Mouse (Mus musculus): ENCODE measurements around the gene Mxi1. TPM values are rescaled to one million over a fixed set of nuclear protein-coding genes. Genes with fewer than 3 reads are reported as not detected.

Gene Mxi1
- polyA plus RNA-seq, 1 experiment from 2014 or later: 36.3 TPM

- Histone ChIP-seq H3K9me3 (no peaks in the 10 kb centered on the region), H3K9ac (no peak overlapping the region), H3K27ac (no peak overlapping the region), H3K27me3 (0 out of 2 replicates have a peak, but pooled peaks cover 5% of the 10 kb centered on the region), H3K36me3 (no peaks in the 10 kb centered on the region), H3K4me1 (peaks cover 25% of the 10 kb centered on the region), H3K4me2 (replicated peaks) (no peak overlapping the region), H3K4me3 (no peak overlapping the region)
- no peak for ATAC-seq (ENCODE audit: low FRiP score, low read depth)
- WGBS: 77% methylated on average over 15 of the region's 15 CpGs
These were observed 103.5 kb downstream of the Mxi1 start for GRCm38 (mm10) chr19:53413617-53414380.

GRCm38 (mm10) chr19:53414650-53415049 is 104.3 kb downstream of the Mxi1 start:
- Histone ChIP-seq H3K4me2 (replicated peaks) (no peak overlapping the region), H3K27me3 (0 out of 2 replicates have a peak, but pooled peaks cover 5% of the 10 kb centered on the region), H3K9me3 (no peaks in the 10 kb centered on the region), H3K9ac (no peak overlapping the region), H3K4me1 (peaks cover 25% of the 10 kb centered on the region), H3K27ac (no peak overlapping the region), H3K4me3 (no peak overlapping the region), H3K36me3 (no peaks in the 10 kb centered on the region)
- WGBS: 87% methylated on average over 11 of the region's 11 CpGs
- no peak for ATAC-seq (ENCODE audit: low FRiP score, low read depth)

- no peaks in the 10 kb centered on the region for H3K9me3 ChIP-seq
- H3K4me1 ChIP-seq: peaks cover 21% of the 10 kb centered on the region
- H3K27ac ChIP-seq: no peak overlapping the region
- no peak for ATAC-seq (ENCODE audit: low FRiP score, low read depth)
- no peak overlapping the region for H3K4me2 ChIP-seq (replicated peaks)
- no peaks in the 10 kb centered on the region for H3K36me3 ChIP-seq
- 0 out of 2 replicates have a peak, but pooled peaks cover 5% of the 10 kb centered on the region for H3K27me3 ChIP-seq
- 82% methylated on average over 17 of the region's 17 CpGs for WGBS
- H3K9ac ChIP-seq: no peak overlapping the region
- H3K4me3 ChIP-seq: no peak overlapping the region
These were observed 104.9 kb downstream of the Mxi1 start for GRCm38 (mm10) chr19:53415198-53415597.

- peaks cover 32% of the 10 kb centered on the region for H3K4me1 ChIP-seq
- H3K4me2 ChIP-seq (replicated peaks): no peak overlapping the region
- H3K9ac ChIP-seq: no peak overlapping the region
- 0 out of 2 replicates have a peak, but pooled peaks cover 9% of the 10 kb centered on the region for H3K27me3 ChIP-seq
- no peak overlapping the region for H3K27ac ChIP-seq
- H3K36me3 ChIP-seq: no peaks in the 10 kb centered on the region
- H3K9me3 ChIP-seq: no peaks in the 10 kb centered on the region
- ATAC-seq (ENCODE audit: low FRiP score, low read depth): no peak
- H3K4me3 ChIP-seq: no peak overlapping the region
- 44% methylated on average over 5 of the region's 5 CpGs for WGBS
These were observed 109.5 kb downstream of the Mxi1 start for GRCm38 (mm10) chr19:53419834-53420233.

- Histone ChIP-seq H3K4me1 (peaks cover 33% of the 10 kb centered on the region), H3K27ac (peak overlapping the region; percentile 91), H3K4me2 (replicated peaks) (peak overlapping the region; percentile 89), H3K9me3 (no peaks in the 10 kb centered on the region), H3K9ac (peak overlapping the region; percentile 60), H3K36me3 (no peaks in the 10 kb centered on the region), H3K27me3 (0 out of 2 replicates have a peak, but pooled peaks cover 9% of the 10 kb centered on the region), H3K4me3 (peak overlapping the region; percentile 48)
- WGBS: 1% methylated on average over 19 of the region's 19 CpGs
- ATAC-seq (ENCODE audit: low FRiP score, low read depth): peak; percentile 96
These were observed 110.7 kb downstream of the Mxi1 start for GRCm38 (mm10) chr19:53420924-53421582.

GRCm38 (mm10) chr19:53421583-53422188 is 111.4 kb downstream of the Mxi1 start:
- H3K36me3 ChIP-seq: no peaks in the 10 kb centered on the region

GRCm38 (mm10) chr19:53422358-53423308 is 112.3 kb downstream of the Mxi1 start:
- no peak overlapping the region for H3K27ac ChIP-seq
- 65% methylated on average over 18 of the region's 18 CpGs for WGBS
- H3K36me3 ChIP-seq: no peaks in the 10 kb centered on the region
- peaks cover 40% of the 10 kb centered on the region for H3K4me1 ChIP-seq
- H3K9ac ChIP-seq: no peak overlapping the region
- 0 out of 2 replicates have a peak, but pooled peaks cover 6% of the 10 kb centered on the region for H3K27me3 ChIP-seq
- H3K4me2 ChIP-seq (replicated peaks): peak overlapping the region; percentile 32; the same call in 1 of the 2 replicates
- no peaks in the 10 kb centered on the region for H3K9me3 ChIP-seq
- no peak for ATAC-seq (ENCODE audit: low FRiP score, low read depth)
- H3K4me3 ChIP-seq: no peak overlapping the region

More at GRCm38 (mm10) chr19:53421583-53422188, 111.4 kb downstream of the Mxi1 start:
- Histone ChIP-seq H3K9me3 (no peaks in the 10 kb centered on the region), H3K4me3 (peak overlapping the region; percentile 48), H3K27ac (peak overlapping the region; percentile 91), H3K27me3 (0 out of 2 replicates have a peak, but pooled peaks cover 9% of the 10 kb centered on the region), H3K4me2 (replicated peaks) (peak overlapping the region; percentile 89), H3K9ac (peak overlapping the region; percentile 48; the same call in 1 of the 2 replicates), H3K4me1 (peaks cover 33% of the 10 kb centered on the region)
- WGBS: 3% methylated on average over 6 of the region's 6 CpGs
- ATAC-seq (ENCODE audit: low FRiP score, low read depth): peak; percentile 54

- Histone ChIP-seq H3K4me1 (peaks cover 44% of the 10 kb centered on the region), H3K9me3 (no peaks in the 10 kb centered on the region), H3K4me3 (no peak overlapping the region), H3K4me2 (replicated peaks) (peak overlapping the region; percentile 32), H3K9ac (no peak overlapping the region), H3K27ac (no peak overlapping the region), H3K27me3 (0 out of 2 replicates have a peak, but pooled peaks cover 6% of the 10 kb centered on the region), H3K36me3 (no peaks in the 10 kb centered on the region)
- no peak for ATAC-seq (ENCODE audit: low FRiP score, low read depth)
- 22% methylated on average over 18 of the region's 19 CpGs for WGBS
These were observed 113.0 kb downstream of the Mxi1 start for GRCm38 (mm10) chr19:53423341-53423753.

GRCm38 (mm10) chr19:53423816-53424465 is 113.6 kb downstream of the Mxi1 start:
- Histone ChIP-seq H3K9ac (no peak overlapping the region), H3K4me2 (replicated peaks) (peak overlapping the region; percentile 32), H3K27me3 (0 out of 2 replicates have a peak, but pooled peaks cover 4% of the 10 kb centered on the region), H3K36me3 (no peaks in the 10 kb centered on the region), H3K4me3 (no peak overlapping the region), H3K4me1 (peaks cover 44% of the 10 kb centered on the region), H3K27ac (no peak overlapping the region), H3K9me3 (no peaks in the 10 kb centered on the region)
- ATAC-seq (ENCODE audit: low FRiP score, low read depth): no peak
- 63% methylated on average over 17 of the region's 17 CpGs for WGBS

GRCm38 (mm10) chr19:53424629-53425028 is 114.3 kb downstream of the Mxi1 start:
- Histone ChIP-seq H3K27ac (no peak overlapping the region), H3K27me3 (0 out of 2 replicates have a peak, but pooled peaks cover 4% of the 10 kb centered on the region)

More at GRCm38 (mm10) chr19:53424629-53425028, 114.3 kb downstream of the Mxi1 start:
- ATAC-seq (ENCODE audit: low FRiP score, low read depth): no peak
- H3K4me3 ChIP-seq: no peak overlapping the region
- peaks cover 44% of the 10 kb centered on the region for H3K4me1 ChIP-seq
- 43% methylated on average over 18 of the region's 18 CpGs for WGBS
- no peaks in the 10 kb centered on the region for H3K36me3 ChIP-seq
- no peaks in the 10 kb centered on the region for H3K9me3 ChIP-seq
- peak overlapping the region; percentile 30 for H3K4me2 ChIP-seq (replicated peaks)
- peak overlapping the region; percentile 13; the same call in 1 of the 2 replicates for H3K9ac ChIP-seq
